Mouse (Mus musculus) small intestine, adult 2 months (tissue): ENCODE results near the gene Adgrg3. TPM values are rescaled to one million over a fixed set of nuclear protein-coding genes. Genes with fewer than 3 reads are reported as not detected.

Experiments used
- H3K27ac ChIP-seq: fragments of 200-500 bp; 2 replicates; pipeline ENCODE4 v1.5.1; 2012; ENCODE audit warnings: low read depth, low read length, control low read depth, inconsistent platforms; ENCODE audit not compliant: insufficient read depth
- H3K27me3 ChIP-seq: fragments of 200-500 bp; 2 replicates; pipeline ENCODE4 v1.6.1; 2012; ENCODE audit warnings: mild to moderate bottlenecking, moderate library complexity, low read length, inconsistent platforms; ENCODE audit not compliant: control insufficient read depth, insufficient read depth
- H3K36me3 ChIP-seq: fragments of 200-500 bp; 2 replicates; pipeline ENCODE4 v1.6.1; 2012; ENCODE audit warnings: mild to moderate bottlenecking, low read length, control low read depth, inconsistent platforms; ENCODE audit not compliant: control insufficient read depth, insufficient read depth
- H3K4me1 ChIP-seq: fragments of 200-500 bp; 2 replicates; pipeline ENCODE4 v1.6.1; 2012; ENCODE audit warnings: low read length, inconsistent platforms, mixed read lengths; ENCODE audit not compliant: control insufficient read depth, insufficient read depth, insufficient read length
- H3K4me3 ChIP-seq: fragments of 200-500 bp; 2 replicates; pipeline ENCODE4 v1.5.1; 2012; ENCODE audit warnings: low read depth, mild to moderate bottlenecking, control low read depth, inconsistent platforms, low read length, moderate library complexity
- CTCF ChIP-seq: fragments of 200-500 bp; IDR thresholded peaks from 2 replicates; pipeline ENCODE4 v1.5.1; 2012; ENCODE audit warnings: low read depth, mild to moderate bottlenecking, control low read depth, inconsistent platforms, low read length, moderate library complexity, mixed read lengths; ENCODE audit not compliant: insufficient replicate concordance, insufficient read length; ENCODE audit errors: extremely low read depth
- POLR2A ChIP-seq: fragments of 200-500 bp; IDR thresholded peaks from 2 replicates; pipeline ENCODE4 v1.6.1; 2012; ENCODE audit warnings: low read depth, mild to moderate bottlenecking, control low read depth, inconsistent platforms, low read length, moderate library complexity
- WGBS: fragments of 180-500 bp; shearing (Covaris S2); methylation state at CpG from one replicate; pipeline ENCODE4 v1.1.7; 2018; 5-methylcytosine and 5-hydroxymethylcytosine counted together
- polyA plus RNA-seq: library from polyadenylated mRNA; depleted of rRNA; stranded (reverse); fragments of >200 nt; gene quantifications from 2 replicates; pipeline ENCODE4 v1.2.3, GENCODE M21; 2012

Gene Adgrg3
- polyA plus RNA-seq, 1 experiment: 7.6 TPM

DNA sequence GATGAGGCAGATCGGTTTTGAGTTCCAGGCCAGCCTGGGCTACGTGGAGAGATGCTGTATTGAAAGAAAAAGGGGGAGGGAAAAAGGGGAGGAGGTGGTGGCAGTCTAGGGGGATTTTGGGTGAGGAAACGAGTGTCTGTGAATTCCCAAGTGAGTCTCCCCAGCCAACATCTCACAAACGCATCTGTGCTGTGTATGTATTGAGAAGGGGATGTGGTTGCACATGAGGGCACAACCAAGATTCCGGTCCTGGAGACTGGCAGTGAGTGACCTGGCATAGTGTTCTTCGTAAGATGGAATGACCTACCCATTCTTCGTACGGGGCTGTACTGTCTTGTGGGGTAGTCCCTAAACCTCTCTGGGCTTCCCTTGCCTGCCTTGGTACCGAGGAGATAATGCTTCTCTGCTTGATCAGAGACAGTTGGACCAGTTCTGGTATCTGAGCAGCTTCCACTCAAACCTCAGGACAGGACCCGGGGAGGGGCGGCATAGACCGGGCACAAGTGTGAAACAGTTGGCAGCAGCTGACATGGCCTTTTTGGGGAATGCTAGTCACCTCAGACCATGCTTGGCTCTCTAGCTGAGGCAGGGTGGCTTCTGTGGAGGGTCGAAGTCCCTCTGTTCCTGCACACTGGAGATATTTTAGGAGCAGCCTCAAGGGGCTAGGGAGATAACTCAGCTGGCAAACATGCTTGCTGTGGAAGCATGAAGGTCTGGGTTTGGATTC lies 38.7 kb upstream of the Adgrg3 start:
- peaks cover 13% of the 10 kb centered on the region for H3K4me1 ChIP-seq
- no peaks in the 10 kb centered on the region for H3K36me3 ChIP-seq
- no peak overlapping the region for H3K27ac ChIP-seq
- no peaks in the 10 kb centered on the region for H3K27me3 ChIP-seq
- WGBS: 51% methylated on average over 13 of the region's 13 CpGs
- TF ChIP-seq CTCF (no peak), POLR2A (no peak)
- H3K4me3 ChIP-seq: no peak overlapping the region

DNA sequence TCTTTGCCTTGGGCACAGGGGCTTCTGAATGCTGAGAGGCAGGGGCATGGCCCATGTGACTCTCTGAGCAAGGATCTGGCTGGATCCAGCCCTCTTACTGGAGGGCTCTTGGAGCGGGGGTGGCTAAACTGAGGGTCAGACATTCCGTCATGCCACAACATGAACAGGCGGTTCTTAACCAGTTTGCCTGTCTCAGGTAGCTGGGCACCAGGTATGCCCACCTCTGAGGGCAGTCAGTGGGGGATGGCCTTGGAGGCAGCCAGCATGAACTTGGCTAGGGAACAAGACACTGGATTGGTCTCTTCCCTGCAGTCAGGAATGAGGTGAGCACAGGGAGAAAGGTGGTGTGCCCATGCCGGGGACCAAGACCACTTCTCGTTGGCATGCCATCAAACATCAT lies 37.3 kb upstream of the Adgrg3 start:
- H3K4me3 ChIP-seq: no peak overlapping the region

DNA sequence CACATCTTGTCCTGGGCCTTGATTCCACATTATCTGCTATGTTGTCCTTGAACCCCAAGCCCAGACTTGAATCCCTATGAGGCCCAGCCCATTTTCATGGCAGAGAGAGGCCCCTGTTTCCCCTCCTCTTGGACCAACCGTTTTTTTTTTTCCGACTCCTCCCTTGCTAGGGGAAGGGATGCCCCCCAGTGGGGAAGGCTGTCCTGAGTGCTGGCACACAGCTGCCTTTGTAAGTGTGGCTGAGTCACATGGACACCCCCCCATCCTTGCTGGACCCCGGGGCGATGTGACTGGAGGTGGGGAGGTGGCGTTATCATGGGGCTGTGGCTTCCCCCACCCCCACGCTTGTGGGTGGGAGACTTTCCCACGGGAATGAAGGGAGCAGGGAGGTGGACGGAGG lies 36.5 kb upstream of the Adgrg3 start:
- no peak overlapping the region for H3K27ac ChIP-seq
- H3K36me3 ChIP-seq: no peaks in the 10 kb centered on the region
- H3K4me1 ChIP-seq: peaks cover 6% of the 10 kb centered on the region; the same call in 1 of the 2 replicates
- TF ChIP-seq POLR2A (no peak), CTCF (no peak)
- H3K27me3 ChIP-seq: no peaks in the 10 kb centered on the region
- no peak overlapping the region for H3K4me3 ChIP-seq
- WGBS: 60% methylated on average over 8 of the region's 8 CpGs

More for the DNA sequence above, 37.3 kb upstream of the Adgrg3 start:
- no peaks in the 10 kb centered on the region for H3K36me3 ChIP-seq
- peaks cover 6% of the 10 kb centered on the region; the same call in 1 of the 2 replicates for H3K4me1 ChIP-seq
- H3K27ac ChIP-seq: no peak overlapping the region
- no peaks in the 10 kb centered on the region for H3K27me3 ChIP-seq
- WGBS: 90% methylated on average over 5 of the region's 5 CpGs
- TF ChIP-seq CTCF (no peak), POLR2A (no peak)

DNA sequence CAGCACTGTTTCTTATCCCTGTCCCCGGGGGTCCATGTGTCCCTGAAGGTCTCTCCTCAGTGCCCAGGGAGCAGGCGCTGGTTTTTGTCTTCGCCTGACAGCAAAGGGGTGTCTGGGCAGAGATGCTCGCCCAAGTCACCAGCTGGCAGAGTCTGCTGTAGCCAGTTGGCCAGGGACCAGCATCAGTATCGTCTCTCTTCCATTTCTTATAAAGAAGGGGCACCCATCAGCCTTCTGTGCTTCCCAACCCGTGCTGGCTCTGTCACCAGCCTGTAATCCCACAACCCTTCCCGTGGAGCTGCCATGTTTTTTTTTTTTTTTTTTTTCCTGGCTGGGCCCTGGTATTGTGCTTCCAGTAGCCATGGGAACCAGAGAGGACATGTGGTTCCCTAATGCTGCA lies 35.6 kb upstream of the Adgrg3 start:
- H3K4me1 ChIP-seq: peaks cover 3% of the 10 kb centered on the region; the same call in 1 of the 2 replicates
- H3K36me3 ChIP-seq: no peaks in the 10 kb centered on the region
- H3K4me3 ChIP-seq: no peak overlapping the region
- H3K27me3 ChIP-seq: no peaks in the 10 kb centered on the region
- WGBS: 65% methylated on average over 7 of the region's 7 CpGs
- no peak overlapping the region for H3K27ac ChIP-seq
- TF ChIP-seq CTCF (no peak), POLR2A (no peak)

DNA sequence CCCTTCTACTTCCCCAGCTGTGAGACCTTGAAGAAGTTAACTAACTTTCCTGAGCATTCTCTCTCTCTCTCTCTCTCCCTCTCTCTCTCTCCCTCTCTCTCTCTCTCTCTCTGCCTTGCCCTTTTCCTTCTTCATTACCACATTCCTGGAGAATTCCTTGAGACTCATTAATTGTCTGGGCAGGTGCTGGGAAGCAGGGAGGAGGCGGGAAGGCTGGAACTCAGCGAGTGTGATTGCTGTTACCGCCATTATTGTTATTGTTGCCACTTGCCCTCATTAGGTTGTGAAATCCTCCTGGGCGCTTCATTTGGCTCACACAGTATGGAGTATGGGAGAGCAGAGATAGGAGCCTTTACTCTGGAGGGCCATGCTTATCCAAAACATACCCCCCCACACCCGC lies 34.3 kb upstream of the Adgrg3 start:
- Histone ChIP-seq H3K36me3 (no peaks in the 10 kb centered on the region), H3K4me3 (no peak overlapping the region), H3K27ac (no peak overlapping the region), H3K27me3 (no peaks in the 10 kb centered on the region), H3K4me1 (peaks cover 1% of the 10 kb centered on the region; the same call in 1 of the 2 replicates)
- 16% methylated on average over 5 of the region's 5 CpGs for WGBS
- TF ChIP-seq CTCF (no peak), POLR2A (no peak)

DNA sequence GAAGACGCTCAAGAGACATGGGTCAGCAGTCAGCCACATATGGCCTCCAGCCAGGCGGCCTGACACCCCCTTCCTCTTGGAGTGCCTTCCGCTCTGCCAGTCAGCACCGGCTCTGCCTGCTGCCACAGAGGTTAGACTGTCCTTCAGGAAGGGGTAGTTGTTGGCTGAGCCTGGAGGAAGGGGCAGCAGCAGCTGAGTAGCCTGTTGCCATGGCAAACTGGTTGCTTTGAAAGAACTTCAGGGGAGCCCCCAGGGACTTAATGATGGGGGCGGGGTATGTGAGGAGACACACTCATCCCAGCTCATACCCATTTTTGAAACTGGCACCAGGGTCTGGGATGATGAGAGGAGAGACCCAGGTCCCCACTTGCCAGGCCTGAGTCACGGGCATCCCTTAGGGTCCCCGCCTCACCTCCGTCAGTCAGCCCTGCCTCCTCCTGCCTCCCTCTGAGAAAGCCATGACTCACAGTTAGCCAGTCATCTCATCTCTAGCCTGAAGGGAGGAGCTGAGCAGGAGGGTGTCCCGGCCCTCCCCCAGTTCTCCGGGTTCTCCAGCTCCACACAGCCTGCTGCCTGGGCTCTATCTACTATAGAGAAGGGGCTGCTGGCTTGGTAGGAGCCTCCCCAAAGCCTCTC lies 33.5 kb upstream of the Adgrg3 start:
- TF ChIP-seq CTCF: no peak
- TF ChIP-seq POLR2A: no peak
- peak overlapping the region; percentile 36 for H3K4me3 ChIP-seq
- no peaks in the 10 kb centered on the region; the same call in 1 of the 2 replicates for H3K4me1 ChIP-seq
- 60% methylated on average over 10 of the region's 10 CpGs for WGBS
- H3K27me3 ChIP-seq: no peaks in the 10 kb centered on the region
- H3K36me3 ChIP-seq: no peaks in the 10 kb centered on the region
- H3K27ac ChIP-seq: no peak overlapping the region

DNA sequence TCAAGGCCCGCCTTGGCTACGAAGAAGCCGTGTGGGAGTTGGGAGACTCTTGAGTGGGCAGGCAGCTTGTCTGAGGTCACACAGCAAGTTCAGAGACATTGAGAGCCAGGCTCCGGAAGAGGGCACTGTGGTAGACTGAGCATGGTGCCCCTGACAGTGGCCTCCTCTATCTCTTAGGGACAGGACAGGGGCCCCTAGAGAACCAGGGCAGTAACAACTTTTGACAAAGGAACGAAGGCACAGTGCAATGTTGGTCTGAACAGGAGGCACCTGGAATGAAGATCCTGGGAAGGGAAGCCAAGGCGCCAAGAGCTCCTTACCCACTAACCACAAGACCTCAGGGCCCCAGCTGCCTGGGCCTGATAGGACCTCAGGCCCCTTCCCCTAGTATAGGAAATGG lies 32.5 kb upstream of the Adgrg3 start:
- WGBS: 81% methylated on average over 6 of the region's 6 CpGs
- H3K27me3 ChIP-seq: no peaks in the 10 kb centered on the region
- H3K4me1 ChIP-seq: no peaks in the 10 kb centered on the region; the same call in 1 of the 2 replicates
- peak overlapping the region; percentile 24; the same call in 1 of the 2 replicates for H3K27ac ChIP-seq
- H3K4me3 ChIP-seq: peak overlapping the region; percentile 36
- no peaks in the 10 kb centered on the region for H3K36me3 ChIP-seq
- TF ChIP-seq POLR2A (no peak), CTCF (no peak)
